Mouse (Mus musculus) spleen, adult 2 months (tissue): Measurements from ENCODE around the gene Tmem260.

Experiments used
- CTCF ChIP-seq: fragments of 200-500 bp; IDR thresholded peaks from 2 replicates; pipeline ENCODE4 v1.5.1; 2011; ENCODE audit warnings: mild to moderate bottlenecking, inconsistent platforms; ENCODE audit not compliant: insufficient read depth, insufficient read length, insufficient replicate concordance; ENCODE audit errors: extremely low read depth
- POLR2A ChIP-seq: fragments of 200-500 bp; IDR thresholded peaks from 2 replicates; pipeline ENCODE4 v1.6.1; 2011; ENCODE audit warnings: low read depth, low read length, inconsistent platforms

DNA sequence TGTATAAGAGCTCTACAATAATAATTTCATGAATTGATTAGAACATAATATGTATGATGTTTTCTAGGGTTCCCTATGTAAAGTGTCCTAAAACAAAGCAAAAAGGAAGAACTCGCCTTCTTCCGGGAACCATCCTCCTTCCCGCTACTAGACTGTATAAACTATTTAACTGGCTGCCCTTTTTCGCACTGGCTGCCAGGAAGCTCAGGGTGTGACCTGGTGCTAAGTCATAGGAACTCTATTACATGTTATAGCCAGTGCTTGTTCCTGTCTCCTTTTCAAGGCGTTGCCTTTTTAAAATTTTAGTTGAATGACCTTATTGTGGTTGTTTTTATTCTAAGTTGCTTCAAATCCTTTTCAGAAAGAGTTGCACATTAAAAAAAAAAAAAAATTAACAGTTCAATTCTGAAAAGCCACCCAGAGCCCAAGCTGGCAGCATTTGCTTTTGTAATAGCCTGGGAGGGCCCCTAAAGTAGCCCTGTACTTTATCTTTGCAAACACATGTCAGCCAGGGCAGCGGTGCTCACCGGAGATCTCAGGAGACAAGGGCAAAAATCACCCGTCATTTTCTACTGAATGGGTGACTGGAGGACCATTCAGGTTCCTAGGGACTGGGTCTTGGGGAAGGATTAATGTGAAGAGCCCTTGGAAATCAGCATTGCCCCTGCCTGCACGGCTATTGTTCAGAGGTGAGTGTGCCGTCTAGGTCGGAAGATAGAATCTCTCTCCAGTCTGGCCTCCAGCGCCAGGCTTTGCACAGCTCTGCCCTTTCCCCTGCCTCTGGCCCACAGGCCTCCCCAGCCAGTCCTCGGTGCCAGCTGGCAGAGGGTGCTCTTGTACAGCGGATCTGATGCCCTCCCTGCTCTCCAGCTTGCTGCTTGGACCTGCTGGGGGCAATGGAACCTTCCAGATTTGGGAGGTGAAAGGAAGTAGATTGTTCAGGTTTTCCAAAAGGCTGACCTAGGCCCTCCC is 92.2 kb downstream of the Tmem260 start:
- TF ChIP-seq CTCF (no peak), POLR2A (no peak)
